Mouse (Mus musculus): Measurements from ENCODE around the gene Anapc11. TPM values are rescaled to one million over a fixed set of nuclear protein-coding genes. Genes with fewer than 3 reads are reported as not detected.
"Not testable (repeated sequence)": the region's sequence is repeated elsewhere in the genome, so short reads cannot be mapped to it uniquely, and the experiment has no call there.

Anapc11 gene
- polyA plus RNA-seq, 1 experiment, result not detected

GRCm38 (mm10) chr11:120578694-120579243 is 19.5 kb upstream of the Anapc11 start:
- WGBS, result 88% methylated on average over 11 of the region's 11 CpGs

GRCm38 (mm10) chr11:120579316-120580107 is 18.7 kb upstream of the Anapc11 start:
- H3K4me3 ChIP-seq (ENCODE audit: insufficient read depth, low read depth, low read length), result peak overlapping the region; percentile 71
- WGBS, result 63% methylated on average over 15 of the region's 15 CpGs
- H3K4me1 ChIP-seq (ENCODE audit: control insufficient read depth, insufficient read depth, low read length), result peaks cover 20% of the 10 kb centered on the region
- no peak overlapping the region for H3K27ac ChIP-seq (ENCODE audit: insufficient read depth, low read depth, low read length)
- TF ChIP-seq CTCF (IDR thresholded peaks at IDR 0.05; ENCODE audit: insufficient read depth, low read depth, low read length) (peak; percentile 86; the same call in 1 of the 2 replicates), POLR2A (IDR thresholded peaks at IDR 0.05; ENCODE audit: insufficient read depth, low read depth, low read length) (no peak)

More at GRCm38 (mm10) chr11:120578694-120579243, 19.5 kb upstream of the Anapc11 start:
- no peak for TF ChIP-seq POLR2A (IDR thresholded peaks at IDR 0.05; ENCODE audit: insufficient read depth, low read depth, low read length)
- TF ChIP-seq CTCF (IDR thresholded peaks at IDR 0.05; ENCODE audit: insufficient read depth, low read depth, low read length), result no peak
- H3K27ac ChIP-seq (ENCODE audit: insufficient read depth, low read depth, low read length), result no peak overlapping the region
- no peak overlapping the region for H3K4me3 ChIP-seq (ENCODE audit: insufficient read depth, low read depth, low read length)
- H3K4me1 ChIP-seq (ENCODE audit: control insufficient read depth, insufficient read depth, low read length), result peaks cover 20% of the 10 kb centered on the region

GRCm38 (mm10) chr11:120580190-120580589 is 18.0 kb upstream of the Anapc11 start:
- Histone ChIP-seq H3K27ac (ENCODE audit: insufficient read depth, low read depth, low read length) (no peak overlapping the region), H3K4me1 (ENCODE audit: control insufficient read depth, insufficient read depth, low read length) (peaks cover 20% of the 10 kb centered on the region), H3K4me3 (ENCODE audit: insufficient read depth, low read depth, low read length) (peak overlapping the region; percentile 71)
- TF ChIP-seq CTCF (IDR thresholded peaks at IDR 0.05; ENCODE audit: insufficient read depth, low read depth, low read length) (no peak), POLR2A (IDR thresholded peaks at IDR 0.05; ENCODE audit: insufficient read depth, low read depth, low read length) (no peak)
- WGBS, result 50% methylated on average over 7 of the region's 7 CpGs

- TF ChIP-seq POLR2A (IDR thresholded peaks at IDR 0.05; ENCODE audit: insufficient read depth, low read depth, low read length) (no peak), CTCF (IDR thresholded peaks at IDR 0.05; ENCODE audit: insufficient read depth, low read depth, low read length) (0 out of 2 replicates have a peak, but pooled peaks have one; percentile 8)
- Histone ChIP-seq H3K4me3 (ENCODE audit: insufficient read depth, low read depth, low read length) (peak overlapping the region; percentile 71), H3K4me1 (ENCODE audit: control insufficient read depth, insufficient read depth, low read length) (peaks cover 20% of the 10 kb centered on the region), H3K27ac (ENCODE audit: insufficient read depth, low read depth, low read length) (no peak overlapping the region)
- WGBS, result 6% methylated on average over 39 of the region's 44 CpGs
Observed at GRCm38 (mm10) chr11:120580871-120581331, 17.3 kb upstream of the Anapc11 start.

GRCm38 (mm10) chr11:120581490-120582267 is 16.5 kb upstream of the Anapc11 start, which contains the start of gene Arhgdia:
Gene Arhgdia (minus strand): TSS chr11:120581624.
- TF ChIP-seq POLR2A (IDR thresholded peaks at IDR 0.05; ENCODE audit: insufficient read depth, low read depth, low read length) (peak; percentile 96), CTCF (IDR thresholded peaks at IDR 0.05; ENCODE audit: insufficient read depth, low read depth, low read length) (0 out of 2 replicates have a peak, but pooled peaks have one; percentile 12)
- Histone ChIP-seq H3K4me1 (ENCODE audit: control insufficient read depth, insufficient read depth, low read length) (peaks cover 20% of the 10 kb centered on the region), H3K27ac (ENCODE audit: insufficient read depth, low read depth, low read length) (peak within 1 kb of the TSS; percentile 85), H3K4me3 (ENCODE audit: insufficient read depth, low read depth, low read length) (peak within 1 kb of the TSS; percentile 71)
- WGBS, result 3% methylated on average over 73 of the region's 75 CpGs

GRCm38 (mm10) chr11:120582268-120582981 is 15.8 kb upstream of the Anapc11 start:
- WGBS, result 67% methylated on average over 8 of the region's 8 CpGs
- Histone ChIP-seq H3K4me3 (ENCODE audit: insufficient read depth, low read depth, low read length) (peak overlapping the region; percentile 71), H3K4me1 (ENCODE audit: control insufficient read depth, insufficient read depth, low read length) (peaks cover 20% of the 10 kb centered on the region), H3K27ac (ENCODE audit: insufficient read depth, low read depth, low read length) (peak overlapping the region; percentile 85)
- no peak for TF ChIP-seq CTCF (IDR thresholded peaks at IDR 0.05; ENCODE audit: insufficient read depth, low read depth, low read length)
- TF ChIP-seq POLR2A (IDR thresholded peaks at IDR 0.05; ENCODE audit: insufficient read depth, low read depth, low read length), result no peak

- not testable (repeated sequence) for H3K4me3 ChIP-seq (ENCODE audit: insufficient read depth, low read depth, low read length); H3K27ac ChIP-seq (ENCODE audit: insufficient read depth, low read depth, low read length)
- 97% methylated on average over 2 of the region's 2 CpGs for WGBS
- H3K4me1 ChIP-seq (ENCODE audit: control insufficient read depth, insufficient read depth, low read length), result peaks cover 20% of the 10 kb centered on the region
Observed at GRCm38 (mm10) chr11:120582982-120583293, 15.3 kb upstream of the Anapc11 start.

GRCm38 (mm10) chr11:120583937-120584336 is 14.3 kb upstream of the Anapc11 start:
- 96% methylated on average over 1 of the region's 1 CpGs for WGBS
- TF ChIP-seq POLR2A (IDR thresholded peaks at IDR 0.05; ENCODE audit: insufficient read depth, low read depth, low read length), result no peak
- TF ChIP-seq CTCF (IDR thresholded peaks at IDR 0.05; ENCODE audit: insufficient read depth, low read depth, low read length), result no peak

More at GRCm38 (mm10) chr11:120583937-120584336, 14.3 kb upstream of the Anapc11 start:
- H3K27ac ChIP-seq (ENCODE audit: insufficient read depth, low read depth, low read length), result no peak overlapping the region
- H3K4me3 ChIP-seq (ENCODE audit: insufficient read depth, low read depth, low read length), result no peak overlapping the region
- peaks cover 20% of the 10 kb centered on the region for H3K4me1 ChIP-seq (ENCODE audit: control insufficient read depth, insufficient read depth, low read length)
